Mouse (Mus musculus) ES-Bruce4 (cell line): ENCODE data around the gene Dkk3. TPM values are rescaled to one million over a fixed set of nuclear protein-coding genes. Genes with fewer than 3 reads are reported as not detected.

ENCODE experiments used
- H3K27ac ChIP-seq: 2 replicates; pipeline ENCODE4 v1.5.1; 2012; ENCODE audit warnings: low read length, inconsistent platforms; ENCODE audit not compliant: insufficient read depth
- H3K27me3 ChIP-seq: 2 replicates; pipeline ENCODE4 v1.6.1; 2012; ENCODE audit warnings: mild to moderate bottlenecking, low read length, inconsistent platforms; ENCODE audit not compliant: control insufficient read depth, poor library complexity, insufficient read depth, severe bottlenecking
- H3K36me3 ChIP-seq: 2 replicates; pipeline ENCODE4 v1.6.1; 2012; ENCODE audit warnings: inconsistent platforms, mild to moderate bottlenecking, low read length, moderate library complexity; ENCODE audit not compliant: control insufficient read depth, poor library complexity, insufficient read depth, severe bottlenecking
- H3K4me1 ChIP-seq: one replicate; pipeline ENCODE4 v1.8.1; 2011; ENCODE audit warnings: low read length; ENCODE audit not compliant: control insufficient read depth, insufficient read depth
- H3K4me3 ChIP-seq: 2 replicates; pipeline ENCODE4 v1.5.1; 2011; ENCODE audit warnings: low read depth, mild to moderate bottlenecking, low read length
- H3K9ac ChIP-seq: 2 replicates; pipeline ENCODE4 v1.6.1; 2012; ENCODE audit warnings: low read depth, mild to moderate bottlenecking, inconsistent platforms; ENCODE audit not compliant: poor library complexity, severe bottlenecking
- H3K9me3 ChIP-seq: replicated peaks from 2 replicates; pipeline ENCODE4 v1.6.1; 2012; ENCODE audit warnings: mild to moderate bottlenecking, low read length, inconsistent platforms; ENCODE audit not compliant: control insufficient read depth, poor library complexity, insufficient read depth, severe bottlenecking
- CTCF ChIP-seq: IDR thresholded peaks from one replicate; pipeline ENCODE4 v1.8.1; 2011; ENCODE audit warnings: low read depth, low read length
- EP300 ChIP-seq: IDR thresholded peaks from 2 replicates; pipeline ENCODE4 v1.6.1; 2011; ENCODE audit warnings: low read depth, low read length; ENCODE audit not compliant: insufficient read depth
- POLR2A ChIP-seq: IDR thresholded peaks from one replicate; pipeline ENCODE4 v1.8.1; 2011; ENCODE audit warnings: low read length; ENCODE audit not compliant: insufficient read depth
- polyA plus RNA-seq: library from polyadenylated mRNA; stranded (reverse); fragments of >200 nt; gene quantifications from 2 replicates; pipeline ENCODE4 v1.2.4, GENCODE M21; 2011; ENCODE audit warnings: low read depth; ENCODE audit not compliant: missing spikeins, insufficient read depth, insufficient read length

Gene Dkk3
- polyA plus RNA-seq, 1 experiment: 4.6 TPM

DNA sequence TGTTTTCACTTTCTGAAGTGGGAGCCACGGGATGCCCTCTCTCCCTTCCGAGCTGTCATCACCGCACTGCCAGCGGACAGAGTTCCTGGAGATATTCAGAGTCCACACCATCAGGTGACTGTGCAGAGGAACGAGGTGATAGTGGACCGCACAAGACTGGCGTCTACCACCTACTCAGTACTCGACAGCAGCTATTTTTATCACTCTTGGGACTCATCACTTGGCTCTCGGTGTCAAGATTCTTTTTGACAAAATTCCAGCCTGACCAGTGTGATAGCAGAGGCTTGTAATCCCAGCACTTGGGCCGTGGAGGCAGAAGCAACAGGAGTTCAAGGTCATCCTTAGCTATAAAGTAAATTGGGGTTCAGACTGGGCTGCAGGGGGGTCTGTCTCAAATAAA, 9.7 kb downstream of the Dkk3 start:
- no peak overlapping the region for H3K9ac ChIP-seq
- H3K9me3 ChIP-seq: no peaks in the 10 kb centered on the region
- H3K36me3 ChIP-seq: no peaks in the 10 kb centered on the region
- H3K27me3 ChIP-seq: no peaks in the 10 kb centered on the region
- no peak overlapping the region for H3K27ac ChIP-seq
- no peaks in the 10 kb centered on the region for H3K4me1 ChIP-seq
- TF ChIP-seq EP300 (no peak), CTCF (no peak), POLR2A (no peak)
- no peak overlapping the region for H3K4me3 ChIP-seq

- TF ChIP-seq CTCF (no peak), POLR2A (no peak)
- H3K9me3 ChIP-seq: no peaks in the 10 kb centered on the region
- H3K36me3 ChIP-seq: no peaks in the 10 kb centered on the region
- H3K4me3 ChIP-seq: no peak overlapping the region
- H3K4me1 ChIP-seq: no peaks in the 10 kb centered on the region
- no peak overlapping the region for H3K27ac ChIP-seq
- no peak overlapping the region for H3K9ac ChIP-seq
- no peaks in the 10 kb centered on the region for H3K27me3 ChIP-seq
Measured at GRCm38 (mm10) chr7:112147979-112148378, 10.9 kb downstream of the Dkk3 start.

- no peaks in the 10 kb centered on the region for H3K27me3 ChIP-seq
- H3K9ac ChIP-seq: no peak overlapping the region
- H3K4me3 ChIP-seq: no peak overlapping the region
- no peaks in the 10 kb centered on the region for H3K9me3 ChIP-seq
- no peak for TF ChIP-seq EP300
- no peak for TF ChIP-seq POLR2A
- TF ChIP-seq CTCF: no peak
- no peaks in the 10 kb centered on the region for H3K36me3 ChIP-seq
- peaks cover 3% of the 10 kb centered on the region for H3K4me1 ChIP-seq
- H3K27ac ChIP-seq: no peak overlapping the region
Measured at GRCm38 (mm10) chr7:112144646-112145179, 14.1 kb downstream of the Dkk3 start.

DNA sequence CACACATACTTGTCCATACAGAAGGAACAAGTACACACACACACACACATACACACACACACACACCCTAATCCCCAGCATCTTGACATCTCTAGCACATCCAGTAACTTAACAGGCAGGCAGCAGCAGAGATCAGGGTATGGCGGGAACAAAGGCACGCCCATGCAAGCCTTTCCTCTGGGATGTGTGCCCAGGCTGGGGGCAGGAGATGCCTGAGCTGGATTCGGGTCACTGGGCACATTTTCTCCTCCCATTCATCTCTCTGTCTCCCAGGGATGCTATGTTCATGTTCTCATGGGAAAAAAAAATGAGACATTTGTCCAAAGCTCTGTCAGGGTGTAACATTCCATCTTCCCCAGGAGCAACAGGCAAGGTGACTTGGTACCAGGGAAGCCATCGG, 14.9 kb downstream of the Dkk3 start:
- no peak overlapping the region for H3K27ac ChIP-seq

GRCm38 (mm10) chr7:112143090-112143500, 15.8 kb downstream of the Dkk3 start:
- Histone ChIP-seq H3K9me3 (no peaks in the 10 kb centered on the region), H3K4me3 (no peak overlapping the region), H3K27ac (no peak overlapping the region), H3K36me3 (no peaks in the 10 kb centered on the region), H3K27me3 (no peaks in the 10 kb centered on the region), H3K4me1 (peaks cover 9% of the 10 kb centered on the region), H3K9ac (no peak overlapping the region)
- TF ChIP-seq EP300 (no peak), CTCF (no peak), POLR2A (no peak)

More for the DNA sequence above, 14.9 kb downstream of the Dkk3 start:
- Histone ChIP-seq H3K27me3 (no peaks in the 10 kb centered on the region), H3K9me3 (no peaks in the 10 kb centered on the region), H3K36me3 (no peaks in the 10 kb centered on the region), H3K4me3 (no peak overlapping the region), H3K4me1 (peaks cover 3% of the 10 kb centered on the region), H3K9ac (no peak overlapping the region)
- no peak for TF ChIP-seq POLR2A

DNA sequence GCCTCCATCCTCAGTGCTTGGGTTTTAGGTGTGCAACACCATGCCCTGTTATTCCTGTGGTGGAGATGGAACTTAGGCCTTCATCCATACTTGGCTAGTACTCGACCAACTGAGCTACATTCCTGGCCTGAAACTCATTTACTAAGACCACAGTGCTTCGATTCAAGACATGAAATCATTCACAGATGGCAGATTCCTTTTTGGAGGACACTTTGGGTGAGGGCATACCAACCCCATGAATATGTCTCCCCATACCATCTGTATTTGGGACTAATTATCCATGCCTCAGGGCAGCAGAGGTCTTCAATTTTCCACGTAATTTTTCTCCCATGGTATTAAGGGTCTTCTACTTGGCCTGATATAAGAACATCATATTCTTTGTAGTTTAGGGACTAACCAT, 16.2 kb downstream of the Dkk3 start:
- TF ChIP-seq EP300 (no peak), CTCF (no peak), POLR2A (no peak)
- Histone ChIP-seq H3K27me3 (no peaks in the 10 kb centered on the region), H3K9ac (no peak overlapping the region), H3K9me3 (no peaks in the 10 kb centered on the region), H3K27ac (no peak overlapping the region), H3K4me3 (no peak overlapping the region), H3K4me1 (peaks cover 9% of the 10 kb centered on the region), H3K36me3 (no peaks in the 10 kb centered on the region)
